Mouse (Mus musculus) layer of hippocampus, postnatal 36 days (tissue): Measurements from ENCODE around the gene Cbfa2t3. TPM values are rescaled to one million over a fixed set of nuclear protein-coding genes. Genes with fewer than 3 reads are reported as not detected.

Source experiments
- DNase-seq, 2 experiments: peaks; one replicate each; pipeline ENCODE4 v3.0.0; 2022
- total RNA-seq, 2 experiments: library from RNA; stranded (reverse); gene quantifications; 2 replicates each; pipeline ENCODE4 v1.2.3; 2021

The Cbfa2t3 gene
- total RNA-seq, 2 experiments from 2014 or later: 47.2 to 50.2 TPM

DNA sequence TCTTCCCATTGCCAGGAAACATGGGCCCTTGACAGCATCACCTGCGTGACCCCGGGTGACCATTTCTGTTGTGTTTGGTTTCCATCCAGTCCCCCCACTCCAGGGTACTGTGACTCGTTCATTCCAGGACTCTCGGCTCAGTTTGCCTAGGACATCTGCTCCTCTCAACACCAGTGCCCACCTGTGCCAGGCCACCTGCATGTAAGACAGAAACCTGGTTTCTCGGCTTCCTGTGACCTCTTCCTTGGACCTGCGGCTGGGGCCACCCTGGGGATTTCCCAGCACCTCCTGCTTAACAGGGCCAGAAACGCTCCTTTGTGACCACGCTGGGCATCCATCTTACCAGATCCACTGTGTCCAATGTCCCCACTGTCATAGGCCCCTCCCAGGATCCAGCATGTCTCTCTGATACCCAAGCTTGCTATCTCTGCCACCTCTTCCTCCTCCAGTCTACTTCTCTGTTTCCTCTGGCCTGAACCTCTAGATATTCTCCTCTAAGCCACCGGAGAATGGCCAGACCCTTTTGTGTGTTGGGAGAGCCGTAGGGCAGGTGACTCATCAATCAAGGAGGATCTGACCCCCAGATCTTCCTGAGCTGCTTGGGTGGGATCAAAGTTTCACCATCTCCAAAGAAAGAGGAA lies 19.1 kb upstream of the Cbfa2t3 start:
- no peak for DNase-seq

DNA sequence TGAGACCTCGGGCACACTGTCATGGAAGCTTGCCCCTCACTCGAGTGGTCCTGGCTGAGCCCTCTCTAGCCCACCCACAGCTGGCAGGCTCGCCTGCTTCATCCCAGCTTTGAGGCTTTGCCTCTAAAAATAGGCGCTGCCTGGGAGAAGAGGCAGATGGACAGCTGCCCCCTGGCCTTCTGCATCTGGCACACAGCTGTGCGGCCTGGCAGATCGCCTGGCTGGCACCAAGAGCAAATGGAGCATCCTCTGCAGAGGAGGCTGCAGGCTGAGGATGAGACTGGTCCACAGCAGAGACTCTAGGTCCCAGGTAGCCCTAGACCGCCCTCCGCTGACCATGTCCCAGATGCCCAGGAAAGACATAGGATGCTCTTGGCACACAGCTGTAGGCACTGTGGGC lies 17.7 kb upstream of the Cbfa2t3 start:
- no peak for DNase-seq

DNA sequence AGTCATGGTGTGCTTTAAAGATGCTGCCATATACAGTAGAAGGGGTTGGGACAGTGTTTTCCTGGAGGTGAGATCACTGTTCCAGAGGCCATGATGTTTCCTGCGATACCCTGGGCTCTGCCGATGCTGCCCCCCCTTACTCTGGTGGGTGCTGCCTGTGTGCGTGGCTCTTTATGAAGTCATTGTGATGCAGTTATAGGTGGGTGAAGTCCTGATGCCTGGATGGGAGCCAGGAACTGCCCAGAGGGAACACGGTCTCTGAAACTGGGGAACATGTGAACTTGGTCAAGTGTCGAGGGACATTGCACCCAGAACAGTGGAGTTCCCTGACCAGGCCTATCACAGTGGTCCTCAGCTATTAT lies 14.2 kb upstream of the Cbfa2t3 start:
- no peak for DNase-seq

DNA sequence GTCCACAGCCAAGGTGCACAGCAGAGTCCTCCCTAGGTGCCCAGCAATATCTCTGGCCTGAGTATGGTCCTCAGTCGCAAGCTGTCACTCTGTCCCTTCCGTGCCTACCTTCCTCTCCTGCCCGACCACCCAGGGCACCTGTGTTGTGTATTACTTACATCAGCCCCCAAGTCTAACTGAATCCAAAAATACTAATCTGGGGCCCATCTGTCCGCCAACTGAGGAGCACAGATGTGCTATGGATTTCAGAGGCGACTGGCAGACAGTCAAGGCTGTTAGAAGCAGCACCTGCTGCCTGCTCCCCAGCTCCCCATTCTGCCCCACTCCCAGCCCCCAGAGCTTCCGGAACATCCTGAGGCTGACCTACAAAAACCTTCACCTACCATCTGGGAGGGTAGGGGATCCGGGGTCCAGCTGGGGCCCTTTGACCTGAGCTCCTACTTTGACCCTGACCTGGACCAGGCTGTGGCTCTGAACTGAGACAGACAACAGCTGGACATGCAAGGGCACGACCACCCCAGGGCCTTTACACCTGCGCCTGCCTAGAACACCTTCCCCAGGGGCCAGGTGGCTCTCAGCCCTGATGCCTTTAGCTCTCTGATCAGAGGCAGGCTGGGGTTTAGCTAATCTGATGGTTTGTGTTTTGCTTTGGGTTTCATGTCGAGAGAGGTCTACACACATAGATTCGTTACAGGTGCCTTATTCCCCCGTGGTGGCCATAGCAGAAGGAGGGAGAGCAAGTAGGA lies 13.7 kb upstream of the Cbfa2t3 start:
- DNase-seq: no peak

DNA sequence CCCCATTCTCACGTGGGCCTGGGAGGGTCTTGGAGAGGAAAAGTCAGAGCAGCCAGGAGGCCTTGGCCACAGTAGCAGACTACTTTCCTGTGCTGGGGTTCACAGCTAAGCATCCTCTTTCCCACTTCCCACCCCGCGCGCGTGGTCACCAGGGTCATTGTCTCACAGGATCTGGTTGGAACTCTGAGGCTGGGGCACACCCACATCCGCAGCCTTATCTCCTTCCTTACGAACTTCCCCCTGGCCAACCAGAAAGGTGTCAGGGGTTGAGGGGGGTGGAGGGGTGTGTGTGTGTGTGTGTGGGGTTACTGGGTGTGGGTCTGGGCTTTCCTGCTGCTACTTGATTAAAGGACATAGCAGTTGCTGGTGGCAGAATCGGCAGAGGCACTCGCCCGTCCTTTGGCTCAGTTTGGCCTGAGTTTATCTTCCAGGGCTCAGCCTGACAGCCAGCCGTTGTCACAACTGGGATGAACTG lies 13.0 kb upstream of the Cbfa2t3 start:
- DNase-seq: no peak

DNA sequence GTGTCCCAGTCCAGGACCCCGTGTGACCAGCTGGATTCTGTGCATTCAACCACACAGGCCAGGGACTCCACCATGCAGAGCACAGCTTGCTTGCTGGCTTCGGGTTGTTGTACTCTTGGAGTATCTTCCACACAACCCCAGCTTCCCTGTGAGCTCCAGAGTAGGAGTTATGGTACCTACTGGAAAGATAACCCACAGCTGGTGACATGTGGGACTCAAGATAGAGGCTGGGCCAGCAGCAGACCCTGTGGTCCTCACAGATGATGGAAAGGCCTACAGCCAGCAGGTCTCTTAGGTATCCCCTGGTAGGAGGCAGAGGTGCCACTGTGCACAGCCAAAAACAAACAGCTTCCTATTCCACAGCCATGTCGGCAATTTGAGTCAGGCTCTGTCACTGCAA lies 12.6 kb upstream of the Cbfa2t3 start:
- DNase-seq: no peak

DNA sequence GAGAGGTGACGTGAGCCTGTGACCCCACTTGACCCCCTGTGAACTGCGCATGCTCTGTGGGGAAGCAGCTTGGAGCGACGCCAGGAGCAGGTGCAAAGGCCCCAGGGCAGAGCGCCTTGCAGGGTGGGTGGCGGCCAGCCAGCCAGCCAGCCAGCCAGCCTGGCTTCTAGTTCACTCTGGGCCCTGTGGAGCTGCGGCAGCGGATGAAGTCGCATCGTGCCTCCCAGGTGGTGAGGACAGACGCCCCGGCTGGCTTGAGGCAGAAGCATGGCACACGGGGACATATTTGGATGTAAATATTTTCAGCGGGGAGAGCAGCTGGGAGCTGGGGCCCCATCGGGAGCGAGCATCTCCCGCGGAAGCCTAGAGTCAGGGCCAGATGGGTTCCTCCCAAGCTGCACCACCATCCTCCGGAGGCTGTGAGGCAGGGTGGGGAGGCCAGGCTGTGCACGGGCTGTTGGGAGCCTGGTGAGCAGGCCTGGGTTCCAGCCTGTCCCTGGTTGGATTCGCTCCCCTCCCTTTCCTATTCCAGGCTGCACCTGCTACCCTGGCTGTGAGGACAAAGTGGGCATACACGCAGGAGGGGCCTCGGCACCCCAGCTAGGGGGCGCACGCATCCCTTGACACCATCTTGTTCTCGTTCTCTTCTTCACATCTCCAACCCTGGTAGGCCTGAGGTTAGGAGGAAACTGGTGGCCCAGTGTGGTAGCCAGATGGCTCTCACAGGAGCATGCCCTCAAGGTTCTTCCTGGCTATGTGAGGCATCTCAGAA lies 10.6 kb upstream of the Cbfa2t3 start:
- DNase-seq: peak; percentile 41 to 66

DNA sequence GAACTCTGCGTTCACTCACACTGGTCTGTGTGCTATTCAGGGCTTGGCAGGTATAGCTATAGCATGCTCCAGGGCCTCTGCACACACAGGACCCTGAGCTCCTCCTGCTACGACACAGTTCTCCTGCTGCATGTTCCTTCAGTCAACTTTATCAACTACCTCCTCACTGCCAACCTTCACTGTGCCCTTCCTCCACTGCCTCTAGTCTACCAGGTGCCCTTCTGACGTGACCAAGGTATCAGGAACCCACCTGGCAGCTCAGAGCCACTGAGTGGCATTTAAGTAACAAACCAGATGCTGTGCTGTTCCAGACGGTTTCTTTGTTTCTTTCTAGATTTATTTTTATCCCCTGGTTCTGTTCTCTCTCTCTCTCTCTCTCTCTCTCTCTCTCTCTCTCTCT lies 8.3 kb upstream of the Cbfa2t3 start:
- no peak for DNase-seq

DNA sequence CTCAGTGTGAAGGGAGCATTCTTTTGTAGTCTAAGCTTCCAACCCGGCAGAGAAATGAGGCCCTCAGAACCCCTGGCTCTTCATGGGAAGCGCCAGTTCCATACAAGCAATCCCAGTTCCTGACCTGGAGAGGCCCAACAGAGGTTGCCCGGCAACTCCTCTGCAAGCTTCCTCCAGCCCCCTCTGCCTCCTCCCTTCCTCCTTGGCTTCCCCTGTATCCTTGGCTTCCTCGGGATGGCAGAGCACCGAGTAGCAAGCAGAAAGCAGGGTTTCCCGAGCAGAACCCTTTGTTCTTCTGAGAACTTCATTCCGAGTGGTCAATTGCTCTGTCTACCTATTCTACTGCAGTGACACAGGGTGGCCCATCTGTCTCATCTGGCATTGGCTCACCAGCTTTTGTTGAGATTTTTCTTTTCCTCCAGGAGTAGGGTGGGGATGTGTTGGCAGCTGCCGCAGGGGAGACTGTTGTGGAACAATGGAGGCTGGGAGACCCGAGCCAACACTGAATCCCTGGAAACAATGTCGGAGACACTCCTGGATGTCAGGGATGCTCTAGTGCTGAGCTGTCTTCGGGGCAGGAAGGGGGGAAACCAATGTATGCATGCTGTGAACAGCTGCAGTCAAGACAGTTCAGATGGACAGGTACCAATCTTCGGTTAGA lies 7.1 kb upstream of the Cbfa2t3 start:
- DNase-seq: no peak

DNA sequence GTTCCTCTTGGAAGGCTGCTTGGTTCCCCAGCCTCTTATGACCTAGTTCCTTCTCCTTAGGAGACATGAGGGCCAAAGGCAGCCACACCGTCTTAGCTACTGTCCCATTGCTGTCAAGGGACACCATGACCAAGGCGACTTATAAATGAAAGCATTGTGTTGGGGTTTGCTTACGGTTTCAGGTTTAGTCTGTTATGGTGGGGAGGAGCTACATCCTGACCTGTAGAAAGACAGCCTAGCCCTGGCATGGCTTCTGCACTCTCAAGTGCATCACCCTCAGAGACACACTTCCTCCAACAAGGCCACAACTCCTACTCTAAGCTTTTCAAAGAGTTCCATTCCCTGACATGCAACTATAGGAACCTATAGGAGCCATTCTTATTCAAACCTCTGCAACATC lies 5.7 kb upstream of the Cbfa2t3 start:
- DNase-seq: no peak

DNA sequence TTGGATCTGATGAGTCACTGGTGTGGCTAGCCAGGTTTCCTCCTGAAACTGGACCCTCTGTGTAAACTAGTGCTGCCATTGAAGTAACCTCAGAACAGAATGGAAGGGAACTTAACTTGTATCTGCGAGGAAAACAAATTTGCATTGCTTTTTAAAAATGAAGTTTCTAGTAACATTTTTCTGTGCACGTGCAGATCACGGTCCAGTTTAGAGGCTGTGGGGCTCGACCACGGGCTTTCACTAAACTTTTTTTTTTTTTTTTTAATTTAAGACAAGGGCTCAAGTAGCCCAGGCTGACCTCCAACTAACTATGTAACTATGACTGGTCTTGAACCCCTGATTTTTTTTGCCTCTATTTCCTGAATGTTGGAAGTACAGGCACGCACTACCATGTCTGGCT lies 4.0 kb upstream of the Cbfa2t3 start:
- no peak for DNase-seq

DNA sequence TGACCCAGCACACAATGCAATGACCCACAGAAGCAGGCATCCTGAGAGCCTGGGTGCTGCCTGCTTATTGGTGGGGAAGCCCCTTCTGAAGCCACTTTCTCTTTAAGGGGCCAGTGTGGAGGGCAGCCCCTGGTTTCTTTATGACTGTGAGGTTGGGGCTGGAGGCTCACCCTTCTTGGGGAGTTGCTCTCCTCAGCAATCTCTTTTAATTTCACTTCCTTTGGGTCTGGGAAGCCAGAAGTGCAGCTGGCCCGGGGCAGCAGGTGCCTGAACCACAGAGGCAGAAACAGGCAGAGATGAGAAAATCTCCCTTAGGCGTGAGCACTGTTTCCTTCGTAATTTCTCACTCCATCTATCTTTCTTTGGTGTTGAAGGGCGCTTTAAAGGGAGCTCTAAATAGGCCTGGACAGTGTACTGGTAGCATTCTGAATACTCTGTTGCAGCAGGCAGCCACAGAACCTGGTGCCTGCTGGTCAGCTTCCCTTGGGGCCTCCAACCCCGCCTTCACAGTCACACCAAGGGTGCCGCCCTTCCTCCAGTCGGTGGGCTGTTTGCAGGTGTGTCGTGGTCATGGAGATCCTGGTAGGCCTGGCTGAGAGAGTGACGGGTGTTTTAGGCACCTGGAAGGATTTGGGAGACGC lies 3.5 kb upstream of the Cbfa2t3 start:
- no peak for DNase-seq

DNA sequence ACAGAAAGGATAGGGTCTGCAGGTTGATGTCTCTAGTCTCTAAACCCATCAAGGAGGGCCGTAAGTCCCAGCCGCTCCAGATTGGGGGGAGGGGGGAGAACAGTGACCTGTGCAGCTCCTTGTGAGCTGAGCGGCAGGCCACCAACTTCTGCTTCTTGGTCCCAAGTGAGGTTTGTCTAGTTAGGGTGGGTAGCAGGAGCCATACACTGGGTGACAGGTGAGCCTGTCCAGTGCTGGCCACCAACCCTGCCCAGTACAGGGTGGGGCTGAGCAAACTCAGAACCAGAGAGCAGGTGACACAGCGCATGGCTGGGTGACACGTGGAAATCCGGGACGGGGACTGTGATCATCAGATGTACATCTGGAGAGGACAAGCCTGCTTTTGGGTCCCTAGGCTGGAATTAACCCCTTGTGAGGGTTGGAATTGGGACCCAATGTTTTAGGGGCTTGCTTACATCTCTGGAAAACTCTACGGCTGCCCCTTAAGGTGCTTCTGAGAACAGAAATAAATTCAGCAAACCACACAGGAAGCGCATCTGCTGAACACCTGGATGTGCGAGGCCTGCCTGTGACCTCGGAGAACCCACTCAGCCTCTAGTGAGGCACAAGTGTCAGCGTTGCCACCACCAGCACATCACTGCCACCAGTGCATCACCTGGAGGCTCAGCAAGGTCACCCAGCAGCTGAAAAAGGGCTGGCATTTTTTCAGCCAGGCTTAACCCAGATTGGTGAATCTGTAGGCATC lies 2.7 kb upstream of the Cbfa2t3 start:
- no peak for DNase-seq

DNA sequence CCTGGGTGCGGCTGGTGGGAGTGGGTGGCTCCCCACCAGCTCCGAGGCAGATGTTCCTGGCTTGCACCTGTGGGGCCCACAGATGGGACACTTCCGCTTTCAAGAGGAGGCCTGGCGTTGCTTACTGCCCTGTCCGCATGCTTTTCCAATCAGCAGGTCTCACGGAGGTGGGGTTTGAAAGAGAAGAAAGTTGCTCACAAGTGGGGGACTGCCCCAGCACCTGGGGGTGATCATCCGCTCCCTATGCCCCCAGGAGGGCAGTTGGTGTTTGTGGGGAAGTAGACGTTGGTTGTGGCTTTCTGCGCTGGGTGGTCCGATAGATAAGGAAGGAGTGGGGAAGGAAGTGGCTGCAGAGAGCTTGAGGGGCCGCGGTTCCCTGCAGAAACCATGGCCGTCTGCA lies 1.7 kb upstream of the Cbfa2t3 start:
- DNase-seq: no peak

DNA sequence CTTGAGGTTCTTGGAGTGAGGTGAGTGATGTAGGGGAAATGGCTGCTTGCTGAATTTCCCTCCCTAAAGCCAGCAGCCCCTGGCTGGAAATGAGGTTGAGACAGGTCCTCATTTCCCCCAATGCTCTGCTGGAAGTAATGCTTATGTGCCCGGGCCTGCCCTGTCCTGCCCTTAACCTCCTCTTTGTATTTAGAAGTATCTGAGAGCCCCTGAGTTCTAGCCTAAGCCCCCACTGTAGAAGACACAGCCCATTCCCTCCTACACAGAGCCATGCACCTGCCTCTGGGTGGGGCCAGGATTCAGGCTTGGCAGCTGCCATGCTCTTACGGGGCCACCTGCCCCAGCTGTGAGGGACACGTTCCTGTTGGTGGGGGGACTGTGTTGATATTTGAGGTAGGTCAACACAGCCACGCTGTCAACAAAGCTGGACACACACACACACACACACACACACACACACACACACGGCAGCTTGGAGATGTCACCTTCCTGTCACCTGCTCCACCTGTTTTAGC lies 598 bp downstream of the Cbfa2t3 start:
- no peak for DNase-seq

DNA sequence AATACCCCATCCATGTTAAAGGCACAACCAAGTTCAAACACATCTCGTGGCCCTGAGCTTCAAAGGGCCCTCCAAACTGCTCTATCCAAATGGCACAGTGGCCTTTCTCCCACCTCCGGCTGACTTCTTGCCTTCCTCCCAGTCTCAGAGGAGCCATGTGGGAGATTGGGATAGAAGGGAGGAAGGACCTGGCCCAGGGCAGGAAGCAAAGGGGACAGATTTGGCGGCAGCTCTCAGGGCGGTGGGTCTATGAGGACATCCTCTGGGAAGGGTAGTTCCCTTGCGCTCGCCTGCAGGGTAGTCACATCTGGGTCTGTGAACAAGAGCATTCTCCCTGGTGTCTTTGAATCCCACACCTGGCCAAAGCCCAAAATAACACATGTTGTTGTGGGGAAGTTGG lies 1.3 kb downstream of the Cbfa2t3 start:
- DNase-seq: no peak

DNA sequence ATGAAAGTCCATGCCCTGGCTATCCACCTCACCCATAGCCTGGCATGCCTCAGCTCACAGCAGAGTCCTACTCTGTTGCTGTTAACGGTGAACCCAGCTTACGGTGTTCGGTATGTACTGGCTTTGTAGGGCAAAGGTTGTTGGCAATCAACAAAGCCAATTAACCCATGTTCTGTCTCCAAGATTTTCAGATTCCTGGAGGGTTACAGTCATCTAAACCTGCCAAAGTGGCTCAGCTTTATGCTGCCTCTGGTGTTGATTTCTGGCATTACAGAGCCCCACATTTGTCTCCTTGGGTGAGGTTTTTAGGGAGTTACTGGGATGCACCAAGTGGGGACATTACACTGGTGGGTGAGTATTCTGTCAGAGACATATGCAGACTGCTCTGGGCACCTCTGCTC lies 1.7 kb downstream of the Cbfa2t3 start:
- DNase-seq: peak in 1 of 2 experiments; percentile 26

DNA sequence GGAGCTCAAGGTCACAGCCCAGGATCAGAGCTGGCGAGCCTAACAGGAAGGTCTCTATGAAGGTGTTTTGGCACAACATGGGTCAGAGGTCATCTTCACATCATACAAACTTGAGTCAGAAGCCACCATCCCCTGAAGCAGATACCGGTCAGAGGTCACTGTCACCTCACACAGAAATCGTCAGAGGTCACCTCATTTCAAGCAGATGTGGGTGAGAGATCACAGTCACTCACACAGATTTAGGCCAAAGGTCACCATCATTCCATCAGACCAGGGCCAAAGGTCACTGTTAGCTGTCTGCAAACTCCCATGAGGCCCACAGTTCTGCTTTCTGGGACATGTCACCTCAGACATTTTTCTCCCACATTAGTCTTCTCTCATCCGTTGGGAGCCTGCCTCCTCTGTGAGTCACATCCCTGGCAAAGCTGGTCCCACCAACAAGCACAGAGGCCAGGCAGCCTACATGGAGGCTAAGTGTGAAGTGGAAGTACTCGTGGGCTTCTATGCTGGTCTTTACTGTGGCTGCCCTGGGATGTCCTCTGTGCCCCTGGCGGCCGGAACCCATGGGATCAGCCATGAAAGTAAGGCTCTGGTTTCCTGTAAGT lies 3.4 kb downstream of the Cbfa2t3 start:
- DNase-seq: no peak

DNA sequence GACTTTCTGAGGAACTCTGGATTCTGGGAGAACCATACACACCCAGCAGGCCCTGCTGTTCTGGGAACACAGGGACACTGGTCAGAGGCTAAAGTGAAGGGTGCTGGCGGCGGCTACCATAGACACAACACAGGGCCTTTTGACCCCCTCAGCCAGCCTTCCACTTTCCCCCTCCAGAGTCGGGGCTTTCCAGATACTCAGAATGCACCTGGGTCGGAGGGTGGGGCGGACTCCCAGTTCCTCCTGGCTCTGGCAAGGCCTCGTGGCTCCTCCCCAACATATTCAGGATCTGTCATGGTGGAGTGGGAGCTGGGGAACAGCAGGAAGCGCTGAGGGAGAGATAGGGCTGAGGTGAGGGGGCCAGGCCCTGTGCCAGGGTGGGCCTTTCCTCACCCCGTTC lies 6.8 kb downstream of the Cbfa2t3 start:
- no peak for DNase-seq

DNA sequence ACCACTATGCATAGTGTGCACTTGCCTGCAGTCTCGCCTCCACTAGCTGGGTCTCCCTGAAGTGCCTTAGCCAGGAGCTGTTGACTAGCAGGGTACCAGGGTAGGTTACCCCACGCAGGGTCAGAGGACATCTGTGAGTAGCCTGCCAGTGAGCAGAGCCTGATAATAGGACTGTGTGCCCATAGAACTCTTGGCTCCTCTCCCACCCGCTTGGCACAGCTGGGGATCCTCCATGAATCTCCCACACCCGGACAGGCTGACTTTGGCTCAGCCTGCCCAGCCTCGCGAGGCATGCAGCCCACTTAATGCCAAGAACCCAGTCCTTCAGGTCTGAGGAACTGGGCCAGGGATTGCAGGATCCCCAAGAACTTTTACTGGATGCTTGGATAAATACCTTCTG lies 7.9 kb downstream of the Cbfa2t3 start:
- DNase-seq: no peak

DNA sequence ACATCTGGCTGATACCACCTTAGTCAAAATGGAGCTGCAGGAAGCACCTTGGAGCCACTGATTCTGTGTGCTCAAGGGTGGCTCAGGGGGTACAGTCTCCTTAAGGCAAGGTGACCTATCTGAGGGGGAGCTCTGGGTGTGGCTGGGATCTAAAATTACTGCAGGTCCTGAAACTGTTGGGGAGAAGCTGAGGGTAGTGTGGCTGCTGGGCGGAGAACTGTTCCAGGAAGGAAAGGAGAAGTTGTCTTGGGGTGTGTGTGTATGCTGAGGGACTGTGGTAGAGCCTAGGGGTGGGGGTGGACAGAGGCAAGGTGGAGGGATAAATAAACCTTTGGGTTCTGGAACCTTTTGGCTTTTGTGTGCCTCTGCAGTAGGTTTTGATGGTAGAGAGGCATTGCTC lies 9.6 kb downstream of the Cbfa2t3 start:
- DNase-seq: no peak
